Mouse (Mus musculus) kidney, postnatal 0 days (tissue): ENCODE results near the gene Zkscan6. TPM values are rescaled to one million over a fixed set of nuclear protein-coding genes. Genes with fewer than 3 reads are reported as not detected.

Experiments
- ATAC-seq: fragments of 200-750 bp; cut with Nextera tagmentation; replicated peaks from 2 replicates; pipeline ENCODE4 v1.8.0; 2017; ENCODE audit warnings: low read depth, moderate number of reproducible peaks, moderate TSS enrichment, moderate library complexity; ENCODE audit not compliant: low FRiP score
- DNase-seq: peaks from one replicate; pipeline ENCODE4 v3.0.0-alpha.2; 2016; ENCODE audit warnings: low spot score
- H3K27ac ChIP-seq: fragments of 300-500 bp; sonication (generic); 2 replicates; pipeline ENCODE4 v1.5.1; 2014; ENCODE audit warnings: mild to moderate bottlenecking
- H3K27me3 ChIP-seq: fragments of 300-500 bp; sonication (generic); 2 replicates; pipeline ENCODE4 v1.6.1; 2014; ENCODE audit warnings: low read length, mixed read lengths; ENCODE audit not compliant: insufficient read depth
- H3K36me3 ChIP-seq: fragments of 300-500 bp; sonication (generic); 2 replicates; pipeline ENCODE4 v1.6.1; 2014; ENCODE audit warnings: low read length, mixed read lengths; ENCODE audit not compliant: insufficient read depth
- H3K4me1 ChIP-seq: fragments of 300-500 bp; sonication (generic); replicated peaks from 2 replicates; pipeline ENCODE4 v1.6.1; 2014; ENCODE audit warnings: antibody characterized with exemption, low read length, mixed read lengths; ENCODE audit not compliant: insufficient read depth
- H3K4me2 ChIP-seq: fragments of 300-500 bp; sonication (generic); 2 replicates; pipeline ENCODE4 v1.6.1; 2014; ENCODE audit warnings: mild to moderate bottlenecking, low read length, moderate library complexity, mixed read lengths
- H3K4me3 ChIP-seq: fragments of 300-500 bp; sonication (generic); replicated peaks from 2 replicates; pipeline ENCODE4 v1.5.1; 2014; ENCODE audit warnings: low read depth, low read length
- H3K9ac ChIP-seq: fragments of 300-500 bp; sonication (generic); 2 replicates; pipeline ENCODE4 v1.6.1; 2014; ENCODE audit warnings: low read depth, low read length
- H3K9me3 ChIP-seq: fragments of 300-500 bp; sonication (generic); replicated peaks from 2 replicates; pipeline ENCODE4 v1.6.1; 2016; ENCODE audit warnings: low read length, inconsistent platforms, mixed read lengths
- CTCF ChIP-seq: IDR thresholded peaks from 2 replicates; pipeline ENCODE4 v1.5.1; 2016; ENCODE audit warnings: antibody characterized with exemption, low read depth, mild to moderate bottlenecking, moderate library complexity
- WGBS: fragments of 180-500 bp; shearing (Covaris S2); extraction: QIAGEN DNeasy Blood & Tissue Kit; methylation state at CpG from one replicate; pipeline ENCODE4 v1.1.7; 2014; 5-methylcytosine and 5-hydroxymethylcytosine counted together
- polyA plus RNA-seq: library from polyadenylated mRNA; unstranded; fragments of >200 nt; fragmentation: Nextera tagmentation; extraction: Ambion mirVana; gene quantifications from 2 replicates; pipeline ENCODE4 v1.2.1, GENCODE M21; 2015

Gene Zkscan6
- polyA plus RNA-seq, 1 experiment from 2014 or later: 13.7 TPM

- Histone ChIP-seq H3K9ac (no peak overlapping the region), H3K36me3 (peaks cover 20% of the 10 kb centered on the region), H3K4me3 (no peak overlapping the region), H3K4me2 (no peak overlapping the region), H3K27ac (no peak overlapping the region), H3K9me3 (no peaks in the 10 kb centered on the region), H3K4me1 (no peaks in the 10 kb centered on the region), H3K27me3 (no peaks in the 10 kb centered on the region)
- WGBS: 12% methylated on average over 7 of the region's 7 CpGs
- peak; percentile 85 for TF ChIP-seq CTCF
- peak; percentile 52; the same call in 1 of the 2 replicates for ATAC-seq
- DNase-seq: peak; percentile 90
Measured at GRCm38 (mm10) chr11:65820877-65821276, 13.9 kb downstream of the Zkscan6 start.

- Histone ChIP-seq H3K27ac (no peak overlapping the region), H3K36me3 (peaks cover 32% of the 10 kb centered on the region), H3K27me3 (no peaks in the 10 kb centered on the region), H3K4me3 (no peak overlapping the region), H3K4me1 (no peaks in the 10 kb centered on the region), H3K9ac (no peak overlapping the region), H3K9me3 (no peaks in the 10 kb centered on the region), H3K4me2 (no peak overlapping the region)
- DNase-seq (no peak), ATAC-seq (no peak)
- TF ChIP-seq CTCF: no peak
- WGBS: 66% methylated on average over 3 of the region's 3 CpGs
Measured at GRCm38 (mm10) chr11:65824556-65824955, 17.6 kb downstream of the Zkscan6 start.

- no peak overlapping the region for H3K9ac ChIP-seq
- H3K27ac ChIP-seq: no peak overlapping the region
- no peaks in the 10 kb centered on the region for H3K27me3 ChIP-seq
- WGBS: 44% methylated on average over 8 of the region's 8 CpGs
- DNase-seq (peak; percentile 31), ATAC-seq (no peak)
- TF ChIP-seq CTCF: no peak
- H3K4me1 ChIP-seq: no peaks in the 10 kb centered on the region
- no peak overlapping the region for H3K4me3 ChIP-seq
- no peaks in the 10 kb centered on the region for H3K9me3 ChIP-seq
- H3K36me3 ChIP-seq: no peaks in the 10 kb centered on the region
- H3K4me2 ChIP-seq: no peak overlapping the region
Measured at GRCm38 (mm10) chr11:65838999-65839398, 32.0 kb downstream of the Zkscan6 start.

GRCm38 (mm10) chr11:65846446-65846845 lies 39.5 kb downstream of the Zkscan6 start:
- ATAC-seq: no peak
- H3K4me1 ChIP-seq: no peaks in the 10 kb centered on the region
- TF ChIP-seq CTCF: no peak
- 48% methylated on average over 5 of the region's 5 CpGs for WGBS
- H3K9ac ChIP-seq: no peak overlapping the region
- no peak overlapping the region for H3K4me3 ChIP-seq
- H3K4me2 ChIP-seq: no peak overlapping the region
- H3K36me3 ChIP-seq: no peaks in the 10 kb centered on the region
- DNase-seq: no peak
- H3K9me3 ChIP-seq: no peaks in the 10 kb centered on the region
- no peaks in the 10 kb centered on the region for H3K27me3 ChIP-seq
- H3K27ac ChIP-seq: no peak overlapping the region

- DNase-seq (peak; percentile 37), ATAC-seq (no peak)
- WGBS: 5% methylated on average over 1 of the region's 1 CpGs
- TF ChIP-seq CTCF: peak; percentile 53; the same call in 1 of the 2 replicates
- Histone ChIP-seq H3K4me3 (no peak overlapping the region), H3K9ac (no peak overlapping the region), H3K27me3 (no peaks in the 10 kb centered on the region), H3K9me3 (no peaks in the 10 kb centered on the region), H3K4me1 (no peaks in the 10 kb centered on the region), H3K4me2 (no peak overlapping the region), H3K36me3 (no peaks in the 10 kb centered on the region), H3K27ac (no peak overlapping the region)
Measured at GRCm38 (mm10) chr11:65852066-65852465, 45.1 kb downstream of the Zkscan6 start.

GRCm38 (mm10) chr11:65861476-65861875 lies 54.5 kb downstream of the Zkscan6 start:
- ATAC-seq (no peak), DNase-seq (no peak)
- Histone ChIP-seq H3K9me3 (no peaks in the 10 kb centered on the region), H3K27ac (no peak overlapping the region), H3K4me3 (no peak overlapping the region), H3K27me3 (no peaks in the 10 kb centered on the region), H3K4me2 (no peak overlapping the region), H3K9ac (no peak overlapping the region), H3K4me1 (no peaks in the 10 kb centered on the region), H3K36me3 (no peaks in the 10 kb centered on the region)
- no peak for TF ChIP-seq CTCF
- 37% methylated on average over 4 of the region's 4 CpGs for WGBS

- H3K4me2 ChIP-seq: no peak overlapping the region
- no peaks in the 10 kb centered on the region for H3K36me3 ChIP-seq
- no peak for DNase-seq
- WGBS: 46% methylated on average over 1 of the region's 1 CpGs
- H3K27me3 ChIP-seq: no peaks in the 10 kb centered on the region
- no peak for TF ChIP-seq CTCF
- no peaks in the 10 kb centered on the region for H3K4me1 ChIP-seq
- ATAC-seq: no peak
- H3K9ac ChIP-seq: no peak overlapping the region
- H3K27ac ChIP-seq: no peak overlapping the region
- no peaks in the 10 kb centered on the region for H3K9me3 ChIP-seq
- no peak overlapping the region for H3K4me3 ChIP-seq
Measured at GRCm38 (mm10) chr11:65877146-65877775, 70.3 kb downstream of the Zkscan6 start.

Other genes with a start within 250 kb of the Zkscan6 start
- gene Map2k4, start 18.9 kb upstream of the Zkscan6 start, polyA plus RNA-seq: 53.2 and 55.7 TPM in 2 replicates